Mouse (Mus musculus) fibroblast of lung, adult 2 months (primary cell): ENCODE measurements around the gene Zfp977.
"Not testable (repeated sequence)": the region's sequence is repeated elsewhere in the genome, so short reads cannot be mapped to it uniquely, and the experiment has no call there.

Source experiments
- DNase-seq: peaks from one replicate; pipeline ENCODE4 v3.0.0-alpha.2; 2011; ENCODE audit warnings: low read depth

The Zfp977 gene

DNA sequence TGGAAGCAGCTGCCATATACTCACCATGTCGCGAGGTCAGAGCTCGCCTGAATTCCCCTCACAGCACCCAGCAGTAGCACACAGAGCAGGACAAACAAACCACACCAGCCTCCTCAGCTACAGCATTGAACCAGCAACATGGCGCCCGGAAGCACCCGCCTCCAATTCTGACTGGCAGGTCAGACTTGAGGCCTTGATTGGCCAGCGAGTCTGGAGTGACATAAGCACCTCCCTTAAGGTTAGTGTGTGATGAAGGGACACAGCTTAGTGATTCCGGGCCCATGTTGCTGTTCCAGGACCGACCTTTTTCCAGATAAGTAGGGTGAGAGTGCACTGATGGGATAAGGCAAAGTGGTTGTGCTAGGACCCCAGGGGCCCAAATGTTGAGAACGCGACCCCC is at the start of gene Zfp977:
Gene Zfp977 (minus strand): TSS at position 135 of the 400 bp plus-strand sequence.
- DNase-seq, result not testable (repeated sequence)

GRCm38 (mm10) chr7:42631031-42631430 is 38.7 kb upstream of the Zfp977 start:
- not testable (repeated sequence) for DNase-seq

- DNase-seq, result not testable (repeated sequence)
Measured at GRCm38 (mm10) chr7:42595666-42596065, 3.3 kb upstream of the Zfp977 start.

DNA sequence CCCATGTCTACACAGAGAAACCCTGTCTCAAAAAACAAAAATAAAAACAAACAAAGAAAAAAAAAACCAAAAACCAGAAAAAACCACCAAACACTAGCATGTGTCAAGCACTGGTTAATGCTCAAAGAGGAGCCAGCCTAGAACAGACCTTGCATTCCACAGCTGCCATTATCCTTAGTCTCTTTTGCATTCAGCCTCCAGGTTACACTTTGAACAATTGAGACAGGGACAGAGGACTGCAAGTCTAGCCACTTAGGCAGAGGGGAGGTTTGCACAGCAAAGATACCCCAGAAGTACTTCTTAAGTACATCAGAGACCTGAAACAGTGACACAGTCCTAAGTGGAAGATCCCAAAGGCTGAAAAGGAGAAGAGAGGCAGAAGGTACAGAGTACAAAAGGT is 1.0 kb downstream of the Zfp977 start:
- DNase-seq, result not testable (repeated sequence)

GRCm38 (mm10) chr7:42578488-42578887 is 13.9 kb downstream of the Zfp977 start, which contains the start of gene Gm21028:
TSS of gene Gm21028 (minus strand) at chr7:42578588.
- no peak for DNase-seq

GRCm38 (mm10) chr7:42551766-42552165 is 40.6 kb downstream of the Zfp977 start:
- DNase-seq, result no peak
